Mouse (Mus musculus): Measurements from ENCODE around the gene Nadk. TPM values are rescaled to one million over a fixed set of nuclear protein-coding genes. Genes with fewer than 3 reads are reported as not detected.
"Not testable (repeated sequence)": the region's sequence is repeated elsewhere in the genome, so short reads cannot be mapped to it uniquely, and the experiment has no call there.

The Nadk gene
- polyA plus RNA-seq, 1 experiment from 2014 or later = 76.3 TPM

DNA sequence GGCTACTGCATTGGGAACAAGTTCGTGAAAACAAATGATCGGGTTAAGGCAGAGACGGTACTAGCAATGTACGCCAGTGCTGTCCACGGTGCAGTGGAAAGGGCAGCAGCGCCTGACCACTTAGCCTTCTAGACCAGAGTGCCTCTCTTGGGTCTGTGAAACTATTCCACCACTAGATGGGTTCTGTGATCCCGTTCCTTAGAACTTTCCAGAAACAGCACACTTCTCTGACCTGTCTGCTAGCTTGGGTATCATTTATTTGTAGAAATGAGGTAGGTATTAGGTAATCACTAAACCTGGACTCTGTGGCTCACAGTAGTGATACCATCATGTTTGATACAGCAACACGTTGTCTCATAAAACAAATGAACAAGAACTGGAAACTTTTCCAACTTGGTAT is 4.4 kb downstream of the Nadk start:
- 42% methylated on average over 8 of the region's 8 CpGs for WGBS
- no peak for ATAC-seq (ENCODE audit: low read depth)
- Histone ChIP-seq H3K36me3 (ENCODE audit: control insufficient read depth, insufficient read depth, low read length) (no peaks in the 10 kb centered on the region), H3K27me3 (ENCODE audit: control insufficient read depth, insufficient read depth, low read depth, low read length) (no peaks in the 10 kb centered on the region), H3K9me3 (ENCODE audit: control insufficient read depth, low read length) (no peaks in the 10 kb centered on the region), H3K9ac (ENCODE audit: low read length) (no peak overlapping the region), H3K4me3 (ENCODE audit: low read length) (no peak overlapping the region), H3K4me2 (ENCODE audit: low read depth, low read length) (no peak overlapping the region), H3K27ac (ENCODE audit: low read length) (no peak overlapping the region), H3K4me1 (replicated peaks; ENCODE audit: control insufficient read depth, insufficient read depth, low read length) (peaks cover 26% of the 10 kb centered on the region)

DNA sequence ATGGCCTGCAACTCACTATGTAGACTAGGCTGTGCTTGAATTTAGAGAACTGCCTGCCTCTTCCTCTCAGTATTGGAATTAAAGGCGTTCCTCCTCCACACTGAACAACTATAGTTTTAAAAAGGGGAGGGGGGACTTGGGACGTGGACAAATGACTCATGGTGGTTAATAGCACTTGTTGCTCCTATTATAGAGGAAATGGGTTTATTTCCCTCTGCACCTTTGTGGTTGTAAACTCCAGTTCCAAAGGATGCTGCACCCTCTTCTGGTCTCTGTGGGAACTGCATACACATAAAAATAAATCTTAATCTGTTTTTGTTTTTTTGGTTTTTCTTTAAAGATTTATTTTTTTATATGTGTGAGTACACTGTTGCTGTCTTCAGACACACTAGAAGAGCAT is 6.0 kb downstream of the Nadk start:
- H3K9ac ChIP-seq (ENCODE audit: low read length) = no peak overlapping the region
- no peak overlapping the region for H3K4me2 ChIP-seq (ENCODE audit: low read depth, low read length)
- H3K27ac ChIP-seq (ENCODE audit: low read length) = no peak overlapping the region
- no peak overlapping the region for H3K4me3 ChIP-seq (ENCODE audit: low read length)
- H3K36me3 ChIP-seq (ENCODE audit: control insufficient read depth, insufficient read depth, low read length) = no peaks in the 10 kb centered on the region
- WGBS = 38% methylated on average over 2 of the region's 2 CpGs
- no peak for ATAC-seq (ENCODE audit: low read depth)
- no peaks in the 10 kb centered on the region for H3K27me3 ChIP-seq (ENCODE audit: control insufficient read depth, insufficient read depth, low read depth, low read length)
- peaks cover 13% of the 10 kb centered on the region for H3K4me1 ChIP-seq (replicated peaks; ENCODE audit: control insufficient read depth, insufficient read depth, low read length)
- H3K9me3 ChIP-seq (ENCODE audit: control insufficient read depth, low read length) = no peaks in the 10 kb centered on the region

DNA sequence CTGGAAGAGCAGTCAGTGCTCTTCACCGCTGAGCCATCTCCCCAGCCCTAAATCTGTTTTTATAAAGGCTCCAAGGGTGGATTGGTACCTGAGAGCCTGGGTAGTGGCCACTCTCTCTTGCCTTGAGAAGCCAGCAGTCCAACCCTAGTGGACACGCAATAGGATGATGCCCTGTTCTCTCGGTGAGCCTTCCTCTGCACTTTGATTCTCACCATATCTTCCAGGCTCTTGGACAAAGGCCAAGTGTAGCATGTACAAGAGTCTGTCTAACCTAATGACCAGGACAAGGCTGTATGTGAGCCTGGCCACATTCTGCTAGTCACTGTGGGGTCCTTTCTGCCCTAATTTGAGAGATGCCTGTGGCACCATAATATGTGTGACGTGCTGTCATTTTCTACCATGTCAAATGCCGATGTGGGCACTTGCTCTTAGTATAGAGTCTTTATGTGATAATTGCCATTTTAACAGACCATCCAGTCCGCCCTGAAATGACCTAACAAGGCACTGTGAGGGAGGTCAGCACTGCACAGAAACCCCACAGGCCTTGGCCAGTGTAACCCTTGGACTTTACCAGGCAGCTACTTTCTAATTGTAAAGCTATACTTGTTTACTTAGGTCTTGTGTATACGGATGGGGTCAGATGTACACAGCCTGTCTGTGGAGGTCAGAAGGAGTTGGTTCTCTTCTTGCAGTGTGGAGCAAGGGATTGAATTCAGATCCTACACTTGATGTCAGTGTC is 6.6 kb downstream of the Nadk start:
- H3K4me3 ChIP-seq (ENCODE audit: low read length) = no peak overlapping the region
- no peak overlapping the region for H3K4me2 ChIP-seq (ENCODE audit: low read depth, low read length)
- no peaks in the 10 kb centered on the region for H3K9me3 ChIP-seq (ENCODE audit: control insufficient read depth, low read length)
- no peak overlapping the region for H3K27ac ChIP-seq (ENCODE audit: low read length)
- H3K27me3 ChIP-seq (ENCODE audit: control insufficient read depth, insufficient read depth, low read depth, low read length) = no peaks in the 10 kb centered on the region
- 81% methylated on average over 7 of the region's 7 CpGs for WGBS
- ATAC-seq (ENCODE audit: low read depth) = no peak
- peaks cover 13% of the 10 kb centered on the region for H3K4me1 ChIP-seq (replicated peaks; ENCODE audit: control insufficient read depth, insufficient read depth, low read length)
- H3K36me3 ChIP-seq (ENCODE audit: control insufficient read depth, insufficient read depth, low read length) = no peaks in the 10 kb centered on the region
- H3K9ac ChIP-seq (ENCODE audit: low read length) = no peak overlapping the region

DNA sequence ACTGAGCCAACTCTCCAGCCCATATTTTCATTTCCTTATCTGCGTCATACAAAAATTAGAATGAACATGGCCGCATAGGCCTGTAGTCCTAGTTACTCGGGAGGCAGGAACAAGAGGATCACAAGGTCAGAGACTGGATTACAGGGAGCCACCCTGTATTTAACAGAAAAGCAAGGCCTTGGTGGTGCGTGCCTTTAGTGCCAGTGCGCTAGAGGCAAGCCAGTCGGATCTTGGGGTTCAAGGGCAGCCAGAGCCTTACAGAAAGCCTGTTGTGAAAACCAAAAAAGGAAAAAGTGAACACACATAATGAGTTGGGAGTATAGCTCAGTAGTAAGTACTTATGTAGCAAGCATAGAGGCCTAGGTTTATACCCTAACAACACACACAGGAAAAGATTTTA is 7.6 kb downstream of the Nadk start:
- Histone ChIP-seq H3K4me1 (replicated peaks; ENCODE audit: control insufficient read depth, insufficient read depth, low read length) (peaks cover 11% of the 10 kb centered on the region), H3K4me2 (ENCODE audit: low read depth, low read length) (no peak overlapping the region), H3K9ac (ENCODE audit: low read length) (no peak overlapping the region), H3K27me3 (ENCODE audit: control insufficient read depth, insufficient read depth, low read depth, low read length) (no peaks in the 10 kb centered on the region), H3K27ac (ENCODE audit: low read length) (no peak overlapping the region), H3K9me3 (ENCODE audit: control insufficient read depth, low read length) (no peaks in the 10 kb centered on the region), H3K36me3 (ENCODE audit: control insufficient read depth, insufficient read depth, low read length) (no peaks in the 10 kb centered on the region), H3K4me3 (ENCODE audit: low read length) (no peak overlapping the region)
- no peak for ATAC-seq (ENCODE audit: low read depth)
- 88% methylated on average over 6 of the region's 6 CpGs for WGBS

DNA sequence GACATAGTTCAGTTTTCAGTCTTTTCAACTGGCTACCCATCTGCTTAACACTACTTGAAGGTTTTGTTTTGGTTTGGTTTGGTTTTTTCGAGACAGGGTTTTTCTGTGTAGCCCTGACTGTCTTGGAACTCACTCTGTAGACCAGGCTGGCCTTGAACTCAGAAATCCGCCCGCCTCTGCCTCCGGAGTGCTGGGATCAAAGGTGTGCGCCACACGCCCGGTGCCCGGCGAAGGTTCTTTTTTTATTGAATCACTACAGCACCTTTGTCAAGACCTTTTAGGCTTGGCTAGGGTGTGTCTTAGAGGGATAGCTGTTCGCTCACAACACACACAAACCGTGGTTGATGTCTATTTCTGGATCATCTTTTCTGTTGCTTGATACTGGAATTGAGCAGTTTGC is 8.1 kb downstream of the Nadk start:
- not testable (repeated sequence) for H3K4me3 ChIP-seq (ENCODE audit: low read length); H3K4me1 ChIP-seq (replicated peaks; ENCODE audit: control insufficient read depth, insufficient read depth, low read length); H3K4me2 ChIP-seq (ENCODE audit: low read depth, low read length); H3K9ac ChIP-seq (ENCODE audit: low read length); H3K27ac ChIP-seq (ENCODE audit: low read length); H3K9me3 ChIP-seq (ENCODE audit: control insufficient read depth, low read length); H3K36me3 ChIP-seq (ENCODE audit: control insufficient read depth, insufficient read depth, low read length); H3K27me3 ChIP-seq (ENCODE audit: control insufficient read depth, insufficient read depth, low read depth, low read length); ATAC-seq (ENCODE audit: low read depth)
- 89% methylated on average over 11 of the region's 11 CpGs for WGBS

DNA sequence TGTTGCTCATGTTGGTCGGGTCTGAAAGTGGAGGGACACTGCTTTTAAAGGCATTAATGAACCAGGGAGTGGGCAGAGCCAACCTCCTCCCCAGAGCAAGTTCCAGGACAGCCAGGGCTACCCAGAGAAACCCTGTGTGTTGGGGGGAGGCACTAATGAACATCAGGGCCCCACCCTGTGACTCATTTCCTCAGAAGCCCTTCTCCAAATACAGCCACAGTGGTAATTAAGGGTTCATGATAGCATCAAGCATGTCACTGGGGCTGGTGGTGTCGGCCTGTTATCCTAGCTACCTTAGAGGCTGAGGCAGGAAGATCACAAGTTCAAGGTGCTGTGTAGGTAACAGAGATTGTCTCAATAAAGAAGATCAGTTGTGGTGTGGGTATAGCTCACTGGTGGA is 9.3 kb downstream of the Nadk start:
- H3K27me3 ChIP-seq (ENCODE audit: control insufficient read depth, insufficient read depth, low read depth, low read length) = no peaks in the 10 kb centered on the region
- H3K9me3 ChIP-seq (ENCODE audit: control insufficient read depth, low read length) = no peaks in the 10 kb centered on the region
- WGBS = 67% methylated on average over 2 of the region's 2 CpGs
- H3K9ac ChIP-seq (ENCODE audit: low read length) = no peak overlapping the region
- H3K4me2 ChIP-seq (ENCODE audit: low read depth, low read length) = no peak overlapping the region
- no peaks in the 10 kb centered on the region for H3K36me3 ChIP-seq (ENCODE audit: control insufficient read depth, insufficient read depth, low read length)
- ATAC-seq (ENCODE audit: low read depth) = no peak
- H3K4me1 ChIP-seq (replicated peaks; ENCODE audit: control insufficient read depth, insufficient read depth, low read length) = no peaks in the 10 kb centered on the region
- H3K4me3 ChIP-seq (ENCODE audit: low read length) = no peak overlapping the region
- no peak overlapping the region for H3K27ac ChIP-seq (ENCODE audit: low read length)

DNA sequence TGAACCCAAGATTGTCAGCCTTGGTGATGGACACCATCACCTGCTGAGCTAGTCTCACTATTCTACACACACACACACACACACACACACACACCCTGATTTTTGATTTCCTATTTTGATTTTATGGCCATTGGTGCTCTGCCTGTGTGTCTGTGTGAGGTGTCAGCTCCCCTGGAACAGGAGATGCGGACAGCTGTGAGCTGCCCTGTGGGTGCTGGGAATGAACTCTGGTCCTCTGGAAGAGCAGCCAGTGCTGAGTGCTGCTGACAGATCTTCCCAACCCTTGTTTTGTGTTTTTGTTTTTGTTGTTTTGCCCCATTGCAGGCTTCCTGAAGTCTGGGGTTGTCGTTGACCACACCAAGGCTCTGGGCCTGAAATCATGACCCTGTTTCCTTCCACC is 11.0 kb downstream of the Nadk start:
- no peaks in the 10 kb centered on the region; the same call in none of the 2 replicates for H3K36me3 ChIP-seq (ENCODE audit: control insufficient read depth, insufficient read depth, low read length)
- H3K27me3 ChIP-seq (ENCODE audit: control insufficient read depth, insufficient read depth, low read depth, low read length) = no peaks in the 10 kb centered on the region
- no peak overlapping the region for H3K4me3 ChIP-seq (ENCODE audit: low read length)
- H3K9me3 ChIP-seq (ENCODE audit: control insufficient read depth, low read length) = no peaks in the 10 kb centered on the region
- no peak overlapping the region for H3K4me2 ChIP-seq (ENCODE audit: low read depth, low read length)
- 91% methylated on average over 2 of the region's 2 CpGs for WGBS
- H3K27ac ChIP-seq (ENCODE audit: low read length) = no peak overlapping the region
- H3K9ac ChIP-seq (ENCODE audit: low read length) = no peak overlapping the region
- ATAC-seq (ENCODE audit: low read depth) = no peak
- H3K4me1 ChIP-seq (replicated peaks; ENCODE audit: control insufficient read depth, insufficient read depth, low read length) = no peaks in the 10 kb centered on the region

DNA sequence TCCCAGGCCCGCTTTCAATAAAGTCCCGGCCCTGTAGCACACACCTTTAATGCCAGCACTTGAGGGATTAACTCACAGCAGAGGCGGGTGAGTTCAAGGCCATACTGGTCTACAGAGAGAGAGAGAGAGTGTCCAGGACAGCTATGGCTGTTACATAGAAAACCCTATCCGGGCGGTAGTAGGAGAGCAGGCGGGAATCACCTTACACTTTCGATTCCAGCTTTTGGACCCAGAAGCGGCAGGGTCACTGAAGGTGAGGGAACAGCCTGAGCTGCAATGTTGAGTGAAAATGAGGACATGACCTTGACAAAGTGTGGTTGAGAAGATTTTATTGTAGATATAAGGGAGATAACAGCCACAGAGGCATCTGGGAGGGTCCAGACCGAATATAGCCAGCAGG is 11.7 kb downstream of the Nadk start:
- WGBS = 88% methylated on average over 9 of the region's 9 CpGs
- no peak overlapping the region for H3K27ac ChIP-seq (ENCODE audit: low read length)

DNA sequence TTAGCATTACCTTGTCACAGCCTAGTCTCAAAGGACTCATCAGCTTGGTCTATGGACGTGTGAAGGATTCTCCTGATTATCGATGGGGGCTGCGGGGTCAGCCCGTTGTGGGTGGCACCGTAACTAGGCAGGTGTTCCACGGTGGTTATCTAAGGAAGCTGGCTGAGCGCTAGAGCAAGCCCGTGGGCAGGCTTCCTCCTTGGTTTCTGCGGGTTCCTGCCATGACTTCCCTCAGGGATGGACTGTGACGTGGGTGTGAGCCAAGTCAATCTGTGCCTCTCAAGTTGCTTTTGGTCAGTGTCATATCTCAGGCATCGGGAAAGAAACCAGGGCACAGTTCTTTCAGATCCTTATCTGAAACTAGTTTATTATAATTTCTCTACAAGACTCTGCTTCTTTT is 12.8 kb downstream of the Nadk start:
- H3K4me3 ChIP-seq (ENCODE audit: low read length) = no peak overlapping the region
- H3K36me3 ChIP-seq (ENCODE audit: control insufficient read depth, insufficient read depth, low read length) = peaks cover 3% of the 10 kb centered on the region
- WGBS = 76% methylated on average over 11 of the region's 11 CpGs
- no peak for ATAC-seq (ENCODE audit: low read depth)
- H3K27me3 ChIP-seq (ENCODE audit: control insufficient read depth, insufficient read depth, low read depth, low read length) = no peaks in the 10 kb centered on the region
- no peaks in the 10 kb centered on the region for H3K4me1 ChIP-seq (replicated peaks; ENCODE audit: control insufficient read depth, insufficient read depth, low read length)
- H3K4me2 ChIP-seq (ENCODE audit: low read depth, low read length) = no peak overlapping the region
- H3K9ac ChIP-seq (ENCODE audit: low read length) = no peak overlapping the region
- no peaks in the 10 kb centered on the region for H3K9me3 ChIP-seq (ENCODE audit: control insufficient read depth, low read length)
- H3K27ac ChIP-seq (ENCODE audit: low read length) = no peak overlapping the region

More for the DNA sequence above, 11.7 kb downstream of the Nadk start:
- H3K36me3 ChIP-seq (ENCODE audit: control insufficient read depth, insufficient read depth, low read length) = no peaks in the 10 kb centered on the region; the same call in none of the 2 replicates
- H3K4me1 ChIP-seq (replicated peaks; ENCODE audit: control insufficient read depth, insufficient read depth, low read length) = no peaks in the 10 kb centered on the region
- no peaks in the 10 kb centered on the region for H3K9me3 ChIP-seq (ENCODE audit: control insufficient read depth, low read length)
- no peak overlapping the region for H3K4me2 ChIP-seq (ENCODE audit: low read depth, low read length)
- H3K27me3 ChIP-seq (ENCODE audit: control insufficient read depth, insufficient read depth, low read depth, low read length) = no peaks in the 10 kb centered on the region
- H3K9ac ChIP-seq (ENCODE audit: low read length) = no peak overlapping the region
- no peak overlapping the region for H3K4me3 ChIP-seq (ENCODE audit: low read length)
- no peak for ATAC-seq (ENCODE audit: low read depth)

DNA sequence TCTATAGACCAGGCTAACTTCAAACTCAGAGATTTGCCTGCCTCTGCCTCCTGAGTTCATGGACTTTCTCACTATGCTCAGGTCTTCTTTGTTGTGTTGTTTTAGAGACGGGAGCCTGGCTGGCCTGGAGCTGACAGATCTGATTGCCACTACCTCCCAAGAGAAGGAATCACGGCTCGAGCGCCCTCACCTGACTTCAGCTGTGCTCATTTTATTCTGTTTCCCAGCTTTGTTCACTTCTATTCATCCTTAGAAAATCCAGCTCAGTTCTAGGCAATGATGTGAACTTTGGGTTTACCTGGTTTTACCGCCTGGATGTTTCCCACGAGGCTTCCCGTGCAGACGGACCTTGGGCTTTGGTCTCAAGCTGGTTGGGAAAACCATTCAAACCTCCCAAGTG is 13.3 kb downstream of the Nadk start:
- peaks cover 3% of the 10 kb centered on the region for H3K36me3 ChIP-seq (ENCODE audit: control insufficient read depth, insufficient read depth, low read length)
- H3K4me1 ChIP-seq (replicated peaks; ENCODE audit: control insufficient read depth, insufficient read depth, low read length) = no peaks in the 10 kb centered on the region
- H3K4me3 ChIP-seq (ENCODE audit: low read length) = no peak overlapping the region
- ATAC-seq (ENCODE audit: low read depth) = no peak
- no peaks in the 10 kb centered on the region for H3K27me3 ChIP-seq (ENCODE audit: control insufficient read depth, insufficient read depth, low read depth, low read length)
- no peak overlapping the region for H3K27ac ChIP-seq (ENCODE audit: low read length)
- WGBS = 90% methylated on average over 8 of the region's 8 CpGs
- H3K9me3 ChIP-seq (ENCODE audit: control insufficient read depth, low read length) = no peaks in the 10 kb centered on the region
- H3K9ac ChIP-seq (ENCODE audit: low read length) = no peak overlapping the region
- no peak overlapping the region for H3K4me2 ChIP-seq (ENCODE audit: low read depth, low read length)
